Mouse (Mus musculus) MEL (cell line): ENCODE results near the gene Dennd6a. TPM values are rescaled to one million over a fixed set of nuclear protein-coding genes. Genes with fewer than 3 reads are reported as not detected.

ENCODE experiments used
- DNase-seq: peaks from one replicate; pipeline ENCODE4 v3.0.0; 2011; ENCODE audit warnings: low read depth, low spot score
- H3K27ac ChIP-seq: 2 replicates; pipeline ENCODE4 v1.5.1; 2012; ENCODE audit warnings: low read depth, mild to moderate bottlenecking, control low read depth, low read length, moderate library complexity; ENCODE audit not compliant: control insufficient read depth
- H3K27me3 ChIP-seq, 2 experiments: fragments of 150-350 bp in 1 of 2; sonication (generic) in 1 of 2; 2 replicates each; pipeline ENCODE4 v1.6.1; 2012; ENCODE audit warnings: low read length in 2 of 2, mild to moderate bottlenecking in 2 of 2, improper control_type of control experiment in 1 of 2, moderate library complexity in 1 of 2; ENCODE audit not compliant: insufficient read depth in 2 of 2, control insufficient read depth in 1 of 2
- H3K36me3 ChIP-seq, 2 experiments: 2 replicates each; pipeline ENCODE4 v1.6.1; 2012 to 2014; ENCODE audit warnings: low read length in 2 of 2, improper control_type of control experiment in 1 of 2, inconsistent platforms in 1 of 2, mild to moderate bottlenecking in 1 of 2; ENCODE audit not compliant: insufficient read depth in 2 of 2, control insufficient read depth in 1 of 2
- H3K4me1 ChIP-seq, 2 experiments: fragments of 150-350 bp in 1 of 2; sonication (generic) in 1 of 2; 2 replicates each; pipeline ENCODE4 v1.6.1; 2012; ENCODE audit warnings: low read length in 2 of 2, improper control_type of control experiment in 1 of 2, mild to moderate bottlenecking in 1 of 2; ENCODE audit not compliant: insufficient read depth in 2 of 2, control insufficient read depth in 1 of 2
- H3K4me3 ChIP-seq, 2 experiments: fragments of 150-350 bp in 1 of 2; sonication (generic) in 1 of 2; 2 replicates each; pipeline ENCODE4 v1.5.1; 2012; ENCODE audit warnings: low read depth in 2 of 2, low read length in 2 of 2, mild to moderate bottlenecking in 2 of 2, moderate library complexity in 2 of 2, control low read depth in 1 of 2, improper control_type of control experiment in 1 of 2; ENCODE audit not compliant: control insufficient read depth in 1 of 2, insufficient read depth in 1 of 2
- H3K79me2 ChIP-seq: 2 replicates; pipeline ENCODE4 v1.6.1; 2012; ENCODE audit warnings: mild to moderate bottlenecking, low read length, moderate library complexity; ENCODE audit not compliant: control insufficient read depth, poor library complexity, insufficient read depth
- H3K9ac ChIP-seq: 2 replicates; pipeline ENCODE4 v1.6.1; 2012; ENCODE audit warnings: low read depth, mild to moderate bottlenecking, control low read depth, low read length, moderate library complexity; ENCODE audit not compliant: control insufficient read depth, poor library complexity, severe bottlenecking
- H3K9me3 ChIP-seq: fragments of 150-350 bp; sonication (generic); replicated peaks from 2 replicates; pipeline ENCODE4 v1.6.1; 2012; ENCODE audit warnings: mild to moderate bottlenecking, low read length, improper control_type of control experiment, moderate library complexity; ENCODE audit not compliant: insufficient read depth
- BHLHE40 ChIP-seq: IDR thresholded peaks from 2 replicates; pipeline ENCODE4 v1.6.1; 2012; ENCODE audit warnings: low read depth, mild to moderate bottlenecking, inconsistent platforms, low read length, improper control_type of control experiment, borderline replicate concordance
- CHD1 ChIP-seq: IDR thresholded peaks from 2 replicates; pipeline ENCODE4 v1.6.1; 2012; ENCODE audit warnings: low read depth, mild to moderate bottlenecking, inconsistent platforms, low read length, improper control_type of control experiment
- CHD2 ChIP-seq: IDR thresholded peaks from 2 replicates; pipeline ENCODE4 v1.6.1; 2011; ENCODE audit warnings: low read length, improper control_type of control experiment
- CTCF ChIP-seq, 3 experiments: IDR thresholded peaks in 2 of 3; conservative IDR thresholded peaks in 1 of 3; 2 replicates each; pipeline ENCODE4 v1.5.1; 2011 to 2012; ENCODE audit warnings: low read length in 3 of 3, low read depth in 2 of 3, mild to moderate bottlenecking in 2 of 3, improper control_type of control experiment in 1 of 3, inconsistent platforms in 1 of 3, mixed read lengths in 1 of 3, moderate library complexity in 1 of 3; ENCODE audit not compliant: control insufficient read depth in 1 of 3, insufficient read depth in 1 of 3, poor library complexity in 1 of 3, severe bottlenecking in 1 of 3
- E2F4 ChIP-seq: IDR thresholded peaks from 2 replicates; pipeline ENCODE4 v1.6.1; 2011; ENCODE audit warnings: low read depth, low read length, improper control_type of control experiment, borderline replicate concordance
- ELF1 ChIP-seq: IDR thresholded peaks from 2 replicates; pipeline ENCODE4 v1.6.1; 2014; ENCODE audit warnings: low read depth, mild to moderate bottlenecking, inconsistent platforms, low read length, improper control_type of control experiment, moderate library complexity
- EP300 ChIP-seq, 2 experiments: IDR thresholded peaks; 2 replicates each; pipeline ENCODE4 v1.6.1; 2011; ENCODE audit warnings: improper control_type of control experiment in 2 of 2, low read length in 2 of 2, low read depth in 1 of 2, mild to moderate bottlenecking in 1 of 2
- GABPA ChIP-seq: IDR thresholded peaks from 2 replicates; pipeline ENCODE4 v1.6.1; 2012; ENCODE audit warnings: low read depth, mild to moderate bottlenecking, inconsistent platforms, low read length, improper control_type of control experiment, moderate library complexity
- GATA1 ChIP-seq: IDR thresholded peaks from 2 replicates; pipeline ENCODE4 v1.6.1; 2011; ENCODE audit warnings: low read depth, low read length, improper control_type of control experiment
- HCFC1 ChIP-seq: IDR thresholded peaks from 2 replicates; pipeline ENCODE4 v1.6.1; 2012; ENCODE audit warnings: low read depth, mild to moderate bottlenecking, inconsistent platforms, low read length, improper control_type of control experiment, moderate library complexity
- KAT2A ChIP-seq: conservative IDR thresholded peaks from 2 replicates; pipeline ENCODE4 v1.6.1; 2012; ENCODE audit warnings: low read depth, low read length, improper control_type of control experiment, inconsistent platforms
- MAFK ChIP-seq: IDR thresholded peaks from 2 replicates; pipeline ENCODE4 v1.6.1; 2011; ENCODE audit warnings: low read depth, mild to moderate bottlenecking, low read length, improper control_type of control experiment, borderline replicate concordance
- MAX ChIP-seq: IDR thresholded peaks from 2 replicates; pipeline ENCODE4 v1.6.1; 2011; ENCODE audit warnings: low read length, improper control_type of control experiment
- MAZ ChIP-seq: IDR thresholded peaks from 2 replicates; pipeline ENCODE4 v1.6.1; 2012; ENCODE audit warnings: low read depth, mild to moderate bottlenecking, inconsistent platforms, low read length, improper control_type of control experiment
- MEF2A ChIP-seq: IDR thresholded peaks from 2 replicates; pipeline ENCODE4 v1.6.1; 2014; ENCODE audit warnings: low read depth, mild to moderate bottlenecking, inconsistent platforms, low read length, improper control_type of control experiment; ENCODE audit not compliant: poor library complexity, insufficient replicate concordance, severe bottlenecking; ENCODE audit errors: extremely low read depth
- MXI1 ChIP-seq: IDR thresholded peaks from 2 replicates; pipeline ENCODE4 v1.6.1; 2011; ENCODE audit warnings: mild to moderate bottlenecking, low read depth, low read length, improper control_type of control experiment
- MYB ChIP-seq: IDR thresholded peaks from 2 replicates; pipeline ENCODE4 v1.6.1; 2011; ENCODE audit warnings: mild to moderate bottlenecking, low read depth, low read length, improper control_type of control experiment
- MYC ChIP-seq: IDR thresholded peaks from 2 replicates; pipeline ENCODE4 v1.6.1; 2011; ENCODE audit warnings: low read depth, mild to moderate bottlenecking, low read length, improper control_type of control experiment, moderate library complexity
- NELFE ChIP-seq: IDR thresholded peaks from 2 replicates; pipeline ENCODE4 v1.6.1; 2011; ENCODE audit warnings: low read depth, low read length, improper control_type of control experiment
- NRF1 ChIP-seq: IDR thresholded peaks from 2 replicates; pipeline ENCODE4 v1.6.1; 2014; ENCODE audit warnings: low read depth, mild to moderate bottlenecking, inconsistent platforms, low read length, improper control_type of control experiment, moderate library complexity; ENCODE audit not compliant: poor library complexity, insufficient read depth, severe bottlenecking
- POLR2A ChIP-seq, 2 experiments: IDR thresholded peaks; 2 replicates each; pipeline ENCODE4 v1.6.1; 2011 to 2012; ENCODE audit warnings: low read length in 2 of 2, mild to moderate bottlenecking in 2 of 2, control low read depth in 1 of 2, improper control_type of control experiment in 1 of 2, low read depth in 1 of 2, moderate library complexity in 1 of 2; ENCODE audit not compliant: control insufficient read depth in 1 of 2, insufficient read depth in 1 of 2, poor library complexity in 1 of 2
- POLR2AphosphoS5 ChIP-seq: IDR thresholded peaks from 2 replicates; pipeline ENCODE4 v1.6.1; 2012; ENCODE audit warnings: low read depth, borderline replicate concordance, mild to moderate bottlenecking, inconsistent platforms, low read length, moderate library complexity, mixed read lengths
- RAD21 ChIP-seq: IDR thresholded peaks from 2 replicates; pipeline ENCODE4 v1.6.1; 2011; ENCODE audit warnings: mild to moderate bottlenecking, low read depth, low read length, improper control_type of control experiment
- RCOR1 ChIP-seq: IDR thresholded peaks from 2 replicates; pipeline ENCODE4 v1.6.1; 2012; ENCODE audit warnings: low read depth, mild to moderate bottlenecking, inconsistent platforms, low read length, improper control_type of control experiment
- SIN3A ChIP-seq: IDR thresholded peaks from 2 replicates; pipeline ENCODE4 v1.6.1; 2012; ENCODE audit warnings: low read length, improper control_type of control experiment, inconsistent platforms
- SMC3 ChIP-seq: IDR thresholded peaks from 2 replicates; pipeline ENCODE4 v1.6.1; 2011; ENCODE audit warnings: low read depth, low read length, improper control_type of control experiment
- TAL1 ChIP-seq: IDR thresholded peaks from 2 replicates; pipeline ENCODE4 v1.6.1; 2012; ENCODE audit warnings: mild to moderate bottlenecking, inconsistent platforms, low read length, moderate library complexity, mixed read lengths
- TBP ChIP-seq: IDR thresholded peaks from 2 replicates; pipeline ENCODE4 v1.8.0; 2011; ENCODE audit warnings: low read depth, low read length, improper control_type of control experiment
- UBTF ChIP-seq: IDR thresholded peaks from 2 replicates; pipeline ENCODE4 v1.6.1; 2012; ENCODE audit warnings: low read depth, mild to moderate bottlenecking, inconsistent platforms, low read length, improper control_type of control experiment, moderate library complexity, borderline replicate concordance; ENCODE audit not compliant: insufficient read depth
- USF1 ChIP-seq: IDR thresholded peaks from 2 replicates; pipeline ENCODE4 v1.6.1; 2014; ENCODE audit warnings: low read depth, mild to moderate bottlenecking, inconsistent platforms, low read length, improper control_type of control experiment, moderate library complexity
- USF2 ChIP-seq, 2 experiments: IDR thresholded peaks; 2 replicates each; pipeline ENCODE4 v1.6.1; 2011 to 2012; ENCODE audit warnings: improper control_type of control experiment in 2 of 2, low read length in 2 of 2, borderline replicate concordance in 1 of 2, inconsistent platforms in 1 of 2, low read depth in 1 of 2, mild to moderate bottlenecking in 1 of 2; ENCODE audit not compliant: insufficient read depth in 1 of 2
- ZC3H11A ChIP-seq: IDR thresholded peaks from 2 replicates; pipeline ENCODE4 v1.6.1; 2012; ENCODE audit warnings: low read depth, mild to moderate bottlenecking, inconsistent platforms, low read length, improper control_type of control experiment
- ZKSCAN1 ChIP-seq: IDR thresholded peaks from 2 replicates; pipeline ENCODE4 v1.6.1; 2012; ENCODE audit warnings: low read depth, mild to moderate bottlenecking, inconsistent platforms, low read length, improper control_type of control experiment, moderate library complexity
- ZMIZ1 ChIP-seq: IDR thresholded peaks from 2 replicates; pipeline ENCODE4 v1.6.1; 2012; ENCODE audit warnings: low read depth, mild to moderate bottlenecking, inconsistent platforms, low read length, improper control_type of control experiment, moderate library complexity
- ZNF384 ChIP-seq: IDR thresholded peaks from 2 replicates; pipeline ENCODE4 v1.6.1; 2012; ENCODE audit warnings: low read depth, mild to moderate bottlenecking, inconsistent platforms, low read length, improper control_type of control experiment
- polyA plus RNA-seq, 2 experiments: library from polyadenylated mRNA; stranded (reverse) in 1 of 2; unstranded in 1 of 2; fragments of >175 nt in 1 of 2; fragments of >200 nt in 1 of 2; gene quantifications; 2 replicates each; pipeline versions ENCODE4 v1.2.1 to v1.2.4; 2012; ENCODE audit warnings: low replicate concordance in 2 of 2, low read depth in 1 of 2; ENCODE audit not compliant: insufficient read length in 2 of 2, insufficient read depth in 1 of 2, missing spikeins in 1 of 2
- total RNA-seq: library from RNA; depleted of rRNA; stranded (reverse); fragments of 300-350 nt; gene quantifications from 2 replicates; pipeline ENCODE4 v1.2.3, GENCODE M21; 2012

Gene Dennd6a
- total and polyA plus RNA-seq, 3 experiments = 13.1 to 40.0 (median 13.6) TPM

GRCm38 (mm10) chr14:26595695-26596365, 22.2 kb downstream of the Dennd6a start:
- H3K4me1 ChIP-seq = peaks cover 21 to 22% of the 10 kb centered on the region in 2 experiments
- peaks cover 0 to 43% of the 10 kb centered on the region in 2 experiments; a peak in 3 of 4 replicates for H3K36me3 ChIP-seq
- H3K9ac ChIP-seq = peak overlapping the region; percentile 63
- H3K4me3 ChIP-seq = peak overlapping the region; percentile 34 to 42
- no peaks in the 10 kb centered on the region for H3K9me3 ChIP-seq
- peak; percentile 85 for DNase-seq
- H3K27ac ChIP-seq = peak overlapping the region; percentile 99
- H3K79me2 ChIP-seq = no peaks in the 10 kb centered on the region; the same call in 1 of the 2 replicates
- H3K27me3 ChIP-seq = no peaks in the 10 kb centered on the region
- TF ChIP-seq ELF1 (peak; percentile 44; the same call in 1 of the 2 replicates), ZC3H11A (no peak; the same call in 1 of the 2 replicates), USF1 (no peak), POLR2AphosphoS5 (no peak), RCOR1 (peak; percentile 79), GATA1 (peak; percentile 91), MAZ (no peak), CHD1 (no peak), TAL1 (peak; percentile 40; the same call in 1 of the 2 replicates), SIN3A (peak; percentile 93), MYC (0 out of 2 replicates have a peak, but pooled peaks have one; percentile 28), KAT2A (0 out of 2 replicates have a peak, but pooled peaks have one; percentile 21), EP300 (IDR thresholded peaks at IDR 0.05; ENCODE audit: low read depth in 1 of 2, low read length in 2 of 2) (peak; percentile 87 to 94), UBTF (no peak), CHD2 (no peak; the same call in 1 of the 2 replicates), CTCF (IDR thresholded peaks at IDR 0.05 in 2 of 3, conservative IDR thresholded peaks at IDR 0.05 in 1 of 3; ENCODE audit: control insufficient read depth in 1 of 3, insufficient read depth in 1 of 3, low read depth in 2 of 3, low read length in 3 of 3, poor library complexity in 1 of 3, severe bottlenecking in 1 of 3) (no peak), E2F4 (no peak), NELFE (no peak), RAD21 (no peak), POLR2A (IDR thresholded peaks at IDR 0.05; ENCODE audit: control insufficient read depth in 1 of 2, insufficient read depth in 1 of 2, low read depth in 1 of 2, low read length in 2 of 2, poor library complexity in 1 of 2) (peak in 1 of 2 experiments; percentile 1; a peak in 1 of 4 replicates), GABPA (no peak), USF2 (IDR thresholded peaks at IDR 0.05; ENCODE audit: borderline replicate concordance in 1 of 2, insufficient read depth in 1 of 2, low read depth in 1 of 2, low read length in 2 of 2) (no peak), HCFC1 (peak; percentile 52; the same call in 1 of the 2 replicates), MEF2A (no peak), NRF1 (no peak), MYB (peak; percentile 92), MXI1 (peak; percentile 75), MAFK (peak; percentile 60; the same call in 1 of the 2 replicates), MAX (peak; percentile 56), ZKSCAN1 (no peak), ZMIZ1 (0 out of 2 replicates have a peak, but pooled peaks have one; percentile 54), SMC3 (no peak), TBP (peak; percentile 40; the same call in 1 of the 2 replicates), ZNF384 (peak; percentile 93), BHLHE40 (peak; percentile 42; the same call in 1 of the 2 replicates)
